Mouse (Mus musculus) Patski (cell line): ENCODE results near the gene Tnfrsf13c. TPM values are rescaled to one million over a fixed set of nuclear protein-coding genes. Genes with fewer than 3 reads are reported as not detected.

Experiments used
- ATAC-seq: fragments of 100-300 bp; one replicate; pipeline ENCODE4 v1.8.0; 2021
- CTCF ChIA-PET: fragments of 350-600 bp; sonication (Branson Sonifier 250); formaldehyde crosslinking; loops from one replicate; lab custom pipeline; 2022; ENCODE audit warnings: inconsistent platforms; lab: Charles Lee
- POLR2A ChIA-PET: fragments of 350-600 bp; sonication (Branson Sonifier 250); formaldehyde crosslinking; loops from one replicate; lab custom pipeline; 2022; ENCODE audit warnings: antibody characterized with exemption, inconsistent platforms; lab: Charles Lee
- DNase-seq: peaks from one replicate; pipeline ENCODE4 v3.0.0-alpha.2; 2011; ENCODE audit warnings: low read depth, low spot score
- H3K27me3 ChIP-seq: fragments of 371-371 bp; one replicate; pipeline ENCODE4 v1.5.1; 2021
- CTCF ChIP-seq: fragments of 100-300 bp; IDR thresholded peaks from one replicate; pipeline ENCODE4 v1.5.1; 2021
- in situ Hi-C: fragments of 300-500 bp; cut with MboI; formaldehyde crosslinking; loops from 3 replicates; pipeline ENCODE4 v1.11.1; 2018; ENCODE audit warnings: low pct_unique_long_range_greater_than_20kb, mixed read lengths
- polyA plus RNA-seq: library from polyadenylated mRNA; unstranded; gene quantifications from one replicate; pipeline ENCODE4 v1.2.3, GENCODE M21; 2021

The Tnfrsf13c gene
- polyA plus RNA-seq, 1 experiment from 2014 or later = 0.03 TPM

DNA sequence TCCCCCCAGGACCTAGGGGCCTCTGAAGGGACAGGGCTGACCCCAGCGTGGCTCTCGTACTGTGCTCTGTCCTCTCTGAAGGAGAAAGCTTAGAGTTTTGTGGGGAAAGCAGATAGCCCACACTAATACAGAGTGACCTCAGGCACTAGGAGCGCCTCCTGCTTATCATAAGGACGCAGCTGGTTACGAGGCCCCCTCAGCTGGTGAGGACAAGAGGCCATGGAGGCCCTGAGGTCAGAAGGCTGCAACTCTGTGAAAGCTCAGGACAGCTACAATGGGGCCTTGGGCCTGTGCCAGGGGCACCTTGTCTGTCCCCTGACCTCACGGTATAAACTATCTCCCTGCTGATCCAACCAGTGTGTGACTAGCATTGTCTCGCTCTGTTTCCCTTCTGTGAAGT is 40.0 kb downstream of the Tnfrsf13c start:
- ChIA-PET CTCF (interaction anchor here (1.6 to 1.7 kb wide), 2 partner anchors 14 to 123 kb away, joined by 4 read pairs; no protein-coding TSS in a partner anchor), POLR2A (interaction anchor here (1.3 kb wide), 1 partner anchor 37 kb away, joined by 3 read pairs; the partner anchor contains the start of gene Srebf2)
- peak; percentile 25 for ATAC-seq

DNA sequence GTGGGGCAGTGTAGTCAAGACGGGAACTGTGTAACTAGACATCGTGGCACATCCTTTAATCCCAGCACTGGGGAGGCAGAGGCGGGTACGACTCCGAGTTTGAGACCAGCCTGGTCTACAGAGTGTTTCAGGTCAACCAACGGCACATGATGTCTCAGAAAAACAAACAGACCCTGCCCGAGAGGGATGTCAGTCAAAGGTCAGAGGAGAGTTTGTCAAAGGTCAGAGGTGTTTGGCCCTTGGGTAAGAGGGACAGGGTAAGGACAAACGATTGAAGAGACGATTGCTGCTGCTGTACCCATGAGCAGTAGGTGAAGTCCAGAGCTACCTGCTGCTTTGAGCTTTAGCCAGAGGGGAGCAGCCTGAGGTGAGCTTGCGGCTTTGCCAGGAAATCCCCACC is 40.6 kb downstream of the Tnfrsf13c start:
- no peaks in the 10 kb centered on the region for H3K27me3 ChIP-seq
- POLR2A ChIA-PET = interaction anchor here (1.3 kb wide), 1 partner anchor 36 kb away, joined by 3 read pairs; the partner anchor contains the start of gene Srebf2
- CTCF ChIA-PET = interaction anchor here (1.6 to 1.7 kb wide), 2 partner anchors 14 to 123 kb away, joined by 4 read pairs; no protein-coding TSS in a partner anchor
- no peak for DNase-seq
- TF ChIP-seq CTCF = no peak
- in situ Hi-C loops = no loop called here
- no peak for ATAC-seq

More for the DNA sequence above, 40.0 kb downstream of the Tnfrsf13c start:
- no peaks in the 10 kb centered on the region for H3K27me3 ChIP-seq
- no peak for TF ChIP-seq CTCF
- DNase-seq = no peak
- in situ Hi-C loops = no loop called here

DNA sequence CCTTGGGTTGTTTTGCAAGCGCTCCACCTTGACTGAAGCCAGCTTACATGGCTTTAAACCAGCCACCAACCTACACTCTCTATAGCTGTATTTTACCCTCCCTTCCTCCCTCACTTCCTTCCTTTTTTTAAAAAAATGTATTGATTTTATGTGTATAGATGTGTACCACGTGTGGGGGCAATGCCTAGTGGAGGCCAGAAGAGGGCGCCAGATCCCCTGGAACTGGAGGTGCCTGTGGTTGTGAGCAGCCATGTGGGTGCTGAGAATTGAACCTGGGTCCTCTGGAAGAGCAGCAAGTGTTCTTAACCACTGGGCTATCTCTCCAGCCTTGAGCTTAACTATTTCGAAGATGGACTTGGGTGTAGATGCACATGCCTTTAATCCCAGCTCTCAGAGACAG is 41.9 kb downstream of the Tnfrsf13c start:
- ChIA-PET POLR2A (interaction anchor here (0.6 to 0.9 kb wide), 2 partner anchors 36 to 116 kb away, joined by 3 to 4 read pairs; partner anchors contain the start of gene Srebf2), CTCF (interaction anchor here (1.2 kb wide), 1 partner anchor 13 kb away, joined by 5 read pairs; no protein-coding TSS in a partner anchor)
- no peaks in the 10 kb centered on the region for H3K27me3 ChIP-seq
- no peak for TF ChIP-seq CTCF
- no peak for ATAC-seq
- no peak for DNase-seq
- in situ Hi-C loops = no loop called here

DNA sequence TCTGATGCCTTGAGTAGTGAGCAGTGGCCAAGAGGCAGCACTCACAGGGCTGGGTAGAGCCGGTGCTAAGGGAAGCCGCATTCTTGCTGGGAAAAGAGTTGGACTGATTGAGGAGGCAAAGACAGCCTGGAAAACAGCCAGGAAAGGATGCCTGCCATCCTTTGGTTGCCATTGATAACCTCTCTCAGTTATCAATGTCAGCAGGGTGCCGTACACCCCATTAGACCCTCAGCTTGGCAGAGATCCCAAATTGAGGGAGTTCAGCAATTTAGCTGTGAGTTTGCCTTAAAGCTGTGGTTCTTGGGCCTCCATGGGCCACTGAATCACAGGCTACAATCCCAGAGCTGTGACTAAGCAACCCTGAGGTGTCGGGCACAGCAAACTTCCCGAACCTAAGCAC is 43.0 kb downstream of the Tnfrsf13c start:
- ChIA-PET POLR2A (interaction anchor here (1.5 kb wide), 1 partner anchor 15 kb away, joined by 4 read pairs; no protein-coding TSS in a partner anchor), CTCF (interaction anchor here (0.8 to 2.1 kb wide), 5 partner anchors 8 to 56 kb away, joined by 3 to 9 read pairs (median 3); no protein-coding TSS in a partner anchor)
- no peaks in the 10 kb centered on the region for H3K27me3 ChIP-seq
- ATAC-seq (peak; percentile 75), DNase-seq (peak; percentile 67)
- in situ Hi-C loops = no loop called here
- TF ChIP-seq CTCF = no peak

DNA sequence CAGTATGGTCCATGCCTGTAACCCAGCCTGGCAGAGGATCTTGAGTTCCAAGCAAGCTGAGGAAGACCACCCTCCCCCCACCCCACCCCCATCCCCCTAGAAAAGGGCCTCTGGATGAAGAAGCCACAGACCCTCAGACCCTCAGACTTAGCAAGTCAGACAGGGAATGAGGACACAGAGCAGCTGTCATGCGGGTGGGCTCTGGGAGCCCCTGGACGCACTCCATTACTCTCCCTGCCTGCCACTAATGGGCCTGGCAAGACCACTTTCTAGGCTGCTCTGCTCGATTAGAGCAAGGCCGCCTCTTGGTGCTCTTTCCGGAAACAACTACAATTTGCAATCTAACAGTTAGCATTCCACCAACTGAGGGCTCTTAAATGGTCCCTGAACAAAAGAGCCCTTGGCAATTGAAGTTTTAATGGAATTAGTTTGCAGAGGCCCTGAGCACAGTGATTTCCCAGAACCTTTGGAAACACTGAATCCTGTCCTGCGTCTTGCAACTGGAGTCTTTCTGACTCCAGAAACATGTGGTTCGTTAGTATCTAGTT is 46.4 kb downstream of the Tnfrsf13c start:
- POLR2A ChIA-PET = no interaction called here
- no peak for DNase-seq
- no peak for ATAC-seq
- in situ Hi-C loops = no loop called here
- CTCF ChIA-PET = no interaction called here
- H3K27me3 ChIP-seq = no peaks in the 10 kb centered on the region
- no peak for TF ChIP-seq CTCF

DNA sequence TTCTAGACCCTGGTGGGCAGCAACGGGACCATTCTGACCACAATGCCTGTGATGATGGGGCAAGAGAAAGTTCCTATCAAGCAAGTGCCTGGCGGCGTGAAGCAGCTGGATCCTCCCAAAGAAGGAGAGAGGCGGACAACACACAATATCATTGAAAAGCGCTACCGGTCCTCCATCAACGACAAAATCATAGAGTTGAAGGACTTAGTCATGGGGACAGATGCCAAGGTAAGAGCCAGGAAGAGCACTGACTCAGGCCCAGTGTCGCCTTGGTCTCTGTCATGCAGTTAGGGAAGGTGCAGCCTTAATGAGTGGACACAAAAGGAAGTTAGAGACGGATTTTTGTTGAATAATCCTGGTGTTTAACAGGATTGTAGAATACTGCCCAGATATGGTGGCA is 49.1 kb downstream of the Tnfrsf13c start:
- ATAC-seq = no peak
- no peak for DNase-seq
- H3K27me3 ChIP-seq = no peaks in the 10 kb centered on the region
- in situ Hi-C loops = no loop called here
- POLR2A ChIA-PET = no interaction called here
- CTCF ChIA-PET = interaction anchor here (1.2 kb wide), 1 partner anchor 85 kb away, joined by 3 read pairs; no protein-coding TSS in a partner anchor
- no peak for TF ChIP-seq CTCF

DNA sequence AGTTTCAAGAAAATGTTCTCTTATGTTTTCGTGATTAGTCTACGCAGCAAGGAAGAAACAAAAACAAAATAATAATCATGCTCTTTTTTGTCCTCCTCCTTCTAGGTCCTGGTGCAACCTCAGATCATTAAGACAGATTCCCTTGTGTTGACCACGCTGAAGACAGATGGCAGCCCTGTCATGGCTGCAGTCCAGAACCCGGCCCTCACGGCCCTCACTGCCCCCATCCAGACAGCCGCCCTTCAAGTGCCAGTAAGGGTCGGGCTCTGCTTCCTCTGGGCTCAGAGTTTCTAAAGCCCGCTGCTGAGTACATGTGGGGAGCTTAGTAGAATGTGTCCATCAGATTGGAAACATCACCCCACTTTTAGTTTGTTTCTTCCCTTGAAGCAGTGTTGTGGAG is 51.5 kb downstream of the Tnfrsf13c start:
- in situ Hi-C loops = no loop called here

More for the DNA sequence above, 51.5 kb downstream of the Tnfrsf13c start:
- no peaks in the 10 kb centered on the region for H3K27me3 ChIP-seq
- POLR2A ChIA-PET = no interaction called here
- TF ChIP-seq CTCF = no peak
- ATAC-seq (no peak), DNase-seq (no peak)
- CTCF ChIA-PET = no interaction called here

Other genes starting within 250 kb of the Tnfrsf13c start
- not detected for gene 1700029P11Rik, start 243.8 kb downstream of the Tnfrsf13c start, polyA plus RNA-seq
- 48.0 TPM for gene Xrcc6, start 236.5 kb downstream of the Tnfrsf13c start, polyA plus RNA-seq
- gene Desi1, start 190.5 kb downstream of the Tnfrsf13c start, polyA plus RNA-seq = 57.0 TPM
- 120 TPM for gene Snu13, start 176.8 kb downstream of the Tnfrsf13c start, polyA plus RNA-seq
- not detected for gene 4930407I10Rik, start 165.2 kb downstream of the Tnfrsf13c start, polyA plus RNA-seq
- gene Mei1, start 154.4 kb downstream of the Tnfrsf13c start, polyA plus RNA-seq = not detected
- gene Ccdc134, start 96.4 kb downstream of the Tnfrsf13c start, polyA plus RNA-seq = 18.0 TPM
- 84.6 TPM for gene Srebf2, start 77.2 kb downstream of the Tnfrsf13c start, polyA plus RNA-seq
- 0.09 TPM for gene Shisa8, start 11.6 kb downstream of the Tnfrsf13c start, polyA plus RNA-seq
- 17.7 TPM for gene Cenpm, start 20.4 kb upstream of the Tnfrsf13c start, polyA plus RNA-seq
- not detected for gene 1500009C09Rik, start 28.0 kb upstream of the Tnfrsf13c start, polyA plus RNA-seq
- 2.0 TPM for gene Sept3, start 50.5 kb upstream of the Tnfrsf13c start, polyA plus RNA-seq
- not detected for gene Wbp2nl, start 74.6 kb upstream of the Tnfrsf13c start, polyA plus RNA-seq
- 123 TPM for gene Naga, start 114.6 kb upstream of the Tnfrsf13c start, polyA plus RNA-seq
- gene Pheta2, start 114.6 kb upstream of the Tnfrsf13c start, polyA plus RNA-seq = 0.27 TPM
- gene Smdt1, start 114.6 kb upstream of the Tnfrsf13c start, polyA plus RNA-seq = 185 TPM
- 493 TPM for gene Ndufa6, start 130.0 kb upstream of the Tnfrsf13c start, polyA plus RNA-seq
- 6.9 TPM for gene Cyp2d22, start 155.9 kb upstream of the Tnfrsf13c start, polyA plus RNA-seq
- gene Cyp2d11, start 169.7 kb upstream of the Tnfrsf13c start, polyA plus RNA-seq = not detected
- gene Cyp2d10, start 182.8 kb upstream of the Tnfrsf13c start, polyA plus RNA-seq = 0.30 TPM
- not detected for gene Cyp2d9, start 209.1 kb upstream of the Tnfrsf13c start, polyA plus RNA-seq